17 mouse cellular contexts compared by ENCODE assay signal in the genomic region with DNA sequence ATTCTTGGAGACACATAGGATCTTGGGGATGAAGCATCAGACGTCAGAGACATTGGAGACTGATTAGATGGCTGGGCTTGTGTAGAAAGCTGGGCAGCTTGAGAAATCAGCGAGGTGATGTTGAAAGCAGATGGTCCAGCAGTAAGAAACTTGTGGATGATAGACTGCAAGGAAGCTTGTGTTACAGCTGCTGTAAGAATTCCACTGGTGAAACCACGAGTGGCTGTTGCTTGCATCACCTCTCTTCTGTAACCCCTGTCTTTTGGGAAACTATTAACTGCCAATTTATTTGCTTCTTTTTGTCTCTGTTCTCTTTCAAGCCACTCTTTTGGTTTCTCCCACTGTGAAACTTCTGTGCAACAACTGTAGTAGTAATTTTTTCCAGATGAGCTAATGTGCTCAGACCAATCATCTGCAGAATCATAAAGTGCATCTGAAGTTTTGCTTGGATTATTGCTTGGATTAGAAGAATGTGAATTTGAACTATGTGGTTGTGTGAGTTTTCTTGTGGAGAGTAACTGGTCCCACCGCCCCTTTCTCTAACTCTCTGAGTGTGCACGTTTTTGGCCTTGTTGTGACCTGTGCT. TPM values are rescaled to one million over a fixed set of nuclear protein-coding genes. Genes with fewer than 3 reads are reported as not detected.
DNase-seq lines count a peak whose midpoint lies in the region; ATAC-seq and TF ChIP-seq lines count a peak whose summit lies in the region.
"Had no signal": no experiment of that assay in that cellular context is flagged by ENCODE, and none has a peak within 500 bp of the region (broad histone marks: within the 10 kb centered on the region; RNA-seq: fewer than 3 reads in every experiment).

No protein-coding gene starts in this region.

- H3K79me2 ChIP-seq in CH12.LX (replicated peaks; ENCODE audit: control insufficient read depth, extremely low read depth, insufficient read depth, poor library complexity, severe bottlenecking): no peaks in the 10 kb centered on the region

- dilution Hi-C loops in CH12.LX (cut with MboI; ENCODE audit: extremely low pct_ligation_motif_present, extremely low pct_unique_long_range_greater_than_20kb, low sequenced_read_pairs): no loop called here

- TF ChIP-seq EP300 in CH12.LX (IDR thresholded peaks at IDR 0.05; ENCODE audit: low read length): no peak

- no peaks in the 10 kb centered on the region for H3K4me1 ChIP-seq in kidney, embryonic 14.5 days (ENCODE audit: control insufficient read depth, insufficient read depth, low read length)
- H3K4me1 ChIP-seq in CH12.LX (ENCODE audit: control insufficient read depth in 1 of 2, insufficient read depth in 2 of 2): no peaks in the 10 kb centered on the region; a peak in 1 of 4 replicates
- peaks cover 14% of the 10 kb centered on the region for H3K4me1 ChIP-seq in embryonic facial prominence, embryonic 13.5 days
- H3K4me1 ChIP-seq in liver, embryonic 11.5 days (replicated peaks; ENCODE audit: control insufficient read depth, insufficient read depth, low read length): no peaks in the 10 kb centered on the region

- in situ Hi-C loops in CH12.LX (cut with MboI; ENCODE audit: low pct_ligation_motif_present, low pct_unique_long_range_greater_than_20kb, low sequenced_read_pairs): no loop called here

- no peak overlapping the region for H3K4me3 ChIP-seq in kidney, embryonic 14.5 days (ENCODE audit: low read length)
- no peak overlapping the region for H3K4me3 ChIP-seq in CH12.LX (replicated peaks in 1 of 3; ENCODE audit: low read depth in 2 of 3, low read length in 2 of 3, poor library complexity in 1 of 3)
- peak overlapping the region; percentile 45; the same call in 1 of the 2 replicates for H3K4me3 ChIP-seq in embryonic facial prominence, embryonic 13.5 days
- H3K4me3 ChIP-seq in liver, embryonic 11.5 days (ENCODE audit: low read depth, low read length): no peak overlapping the region

- H3K9ac ChIP-seq in kidney, embryonic 14.5 days (ENCODE audit: low read depth, low read length): no peak overlapping the region
- H3K9ac ChIP-seq in CH12.LX (ENCODE audit: insufficient read depth, low read depth): no peak overlapping the region
- no peak overlapping the region for H3K9ac ChIP-seq in embryonic facial prominence, embryonic 13.5 days
- no peak overlapping the region for H3K9ac ChIP-seq in liver, embryonic 11.5 days (ENCODE audit: low read depth, low read length)
- H3K9ac ChIP-seq: embryonic facial prominence, embryonic 15.5 days had no signal

- 0 out of 2 replicates have a peak, but pooled peaks have one; percentile 8 for ATAC-seq in kidney, embryonic 14.5 days (ENCODE audit: low FRiP score, low TSS enrichment)
- ATAC-seq in embryonic facial prominence, embryonic 13.5 days (ENCODE audit: insufficient number of reproducible peaks, insufficient read depth, low FRiP score, low TSS enrichment, low read depth): no peak
- ATAC-seq in megakaryocyte progenitor cell, adult 5-6 weeks (replicated peaks; ENCODE audit: poor library complexity): peak; percentile 64
- ATAC-seq in liver, embryonic 11.5 days (replicated peaks; ENCODE audit: low FRiP score): no peak

- H3K4me2 ChIP-seq in kidney, embryonic 14.5 days (replicated peaks; ENCODE audit: low read depth, low read length): no peak overlapping the region
- H3K4me2 ChIP-seq in CH12.LX (ENCODE audit: insufficient read depth, low read depth, poor library complexity, severe bottlenecking): no peak overlapping the region
- peak overlapping the region; percentile 65 for H3K4me2 ChIP-seq in embryonic facial prominence, embryonic 13.5 days
- H3K4me2 ChIP-seq in liver, embryonic 11.5 days: no peak overlapping the region

- no peak for TF ChIP-seq CTCF in CH12.LX (conservative IDR thresholded peaks at IDR 0.05 in 1 of 2, IDR thresholded peaks at IDR 0.05 in 1 of 2; ENCODE audit: low read depth in 2 of 2, low read length in 2 of 2)

- no peak for TF ChIP-seq RAD21 in CH12.LX (IDR thresholded peaks at IDR 0.05; ENCODE audit: low read depth, low read length)

- DNase-seq in kidney, postnatal 36 days: no peak
- DNase-seq in CH12.LX (ENCODE audit: extremely low read depth): no peak
- DNase-seq in liver, embryonic 11.5 days (ENCODE audit: low spot score): no peak
- DNase-seq in cerebellum, postnatal 10 days: no peak
- DNase-seq: cerebellum, postnatal 25 days; heart, postnatal 36 days; kidney, adult 9 months; layer of hippocampus, postnatal 36 days; left cerebral cortex, postnatal 4 days; right cerebral cortex, postnatal 14 days had no signal

- no peak overlapping the region for H3K27ac ChIP-seq in kidney, embryonic 14.5 days (ENCODE audit: low read depth, low read length)
- H3K27ac ChIP-seq in CH12.LX (ENCODE audit: insufficient read depth, low read depth): no peak overlapping the region
- no peak overlapping the region for H3K27ac ChIP-seq in embryonic facial prominence, embryonic 13.5 days
- no peak overlapping the region for H3K27ac ChIP-seq in liver, embryonic 11.5 days (ENCODE audit: low read depth, low read length)
- H3K27ac ChIP-seq: embryonic facial prominence, embryonic 15.5 days; heart, embryonic 13.5 days; midbrain, embryonic 12.5 days had no signal

- H3K9me3 ChIP-seq in kidney, embryonic 14.5 days (ENCODE audit: control insufficient read depth, low read length): no peaks in the 10 kb centered on the region
- no peaks in the 10 kb centered on the region for H3K9me3 ChIP-seq in CH12.LX (replicated peaks; ENCODE audit: low read length)
- H3K9me3 ChIP-seq in embryonic facial prominence, embryonic 13.5 days: no peaks in the 10 kb centered on the region
- no peaks in the 10 kb centered on the region for H3K9me3 ChIP-seq in liver, embryonic 11.5 days (ENCODE audit: control insufficient read depth, low read length)
- H3K9me3 ChIP-seq: embryonic facial prominence, embryonic 15.5 days; G1E; heart, embryonic 13.5 days; midbrain, embryonic 12.5 days had no signal

- WGBS in kidney, embryonic 14.5 days: 47% methylated on average over 5 of the region's 5 CpGs
- WGBS in embryonic facial prominence, embryonic 13.5 days: 15% methylated on average over 5 of the region's 5 CpGs
- WGBS in liver, embryonic 11.5 days: 36% methylated on average over 5 of the region's 5 CpGs

- no peaks in the 10 kb centered on the region for H3K36me3 ChIP-seq in kidney, embryonic 14.5 days (ENCODE audit: control insufficient read depth, insufficient read depth, low read length)
- H3K36me3 ChIP-seq in CH12.LX (replicated peaks in 1 of 2; ENCODE audit: control insufficient read depth in 1 of 2, insufficient read depth in 1 of 2, low read length in 1 of 2): no peaks in the 10 kb centered on the region
- no peaks in the 10 kb centered on the region for H3K36me3 ChIP-seq in embryonic facial prominence, embryonic 13.5 days
- H3K36me3 ChIP-seq in liver, embryonic 11.5 days (ENCODE audit: control insufficient read depth, insufficient read depth, low read length): no peaks in the 10 kb centered on the region
- H3K36me3 ChIP-seq: embryonic facial prominence, embryonic 15.5 days; G1E; heart, embryonic 13.5 days; midbrain, embryonic 12.5 days had no signal

- H3K27me3 ChIP-seq in kidney, embryonic 14.5 days (ENCODE audit: control insufficient read depth, insufficient read depth, low read length): peaks cover 9% of the 10 kb centered on the region
- no peaks in the 10 kb centered on the region for H3K27me3 ChIP-seq in CH12.LX (replicated peaks)
- peaks cover 24% of the 10 kb centered on the region; the same call in 1 of the 2 replicates for H3K27me3 ChIP-seq in embryonic facial prominence, embryonic 13.5 days
- H3K27me3 ChIP-seq in liver, embryonic 11.5 days (replicated peaks; ENCODE audit: control insufficient read depth, insufficient read depth, low read length): peaks cover 16% of the 10 kb centered on the region

- TF ChIP-seq POLR2A in CH12.LX (IDR thresholded peaks at IDR 0.05; ENCODE audit: low read depth, low read length): no peak

TF ChIP-seq in CH12.LX, 34 proteins besides CTCF, POLR2A, EP300 and RAD21:
- TF ChIP-seq MYC (IDR thresholded peaks at IDR 0.05; ENCODE audit: low read depth, low read length) (no peak), JUND (conservative IDR thresholded peaks at IDR 0.05; ENCODE audit: low read depth, low read length) (no peak), ZMIZ1 (IDR thresholded peaks at IDR 0.05; ENCODE audit: low read depth, low read length) (no peak), KAT2A (IDR thresholded peaks at IDR 0.05; ENCODE audit: insufficient replicate concordance, low read length) (no peak), JUN (IDR thresholded peaks at IDR 0.05; ENCODE audit: insufficient read depth, low read depth, low read length) (peak; percentile 46; the same call in 1 of the 2 replicates), ZNF384 (IDR thresholded peaks at IDR 0.05; ENCODE audit: low read depth, low read length) (no peak)

RNA-seq across cellular contexts. Expression of gene Mogat2, which starts 9.8 kb away (rescaled TPM):
- 2.7 and 3.0 TPM in 2 replicates for polyA plus RNA-seq in kidney, embryonic 14.5 days (2014; fragmentation: Nextera tagmentation; extraction: Ambion mirVana)
- not detected in 2 replicates for total RNA-seq in CH12.LX (2012; rRNA removed)
- total RNA-seq in CH12.LX (2014; rRNA removed): not detected in 2 replicates
- not detected in 2 replicates for polyA plus RNA-seq in CH12.LX (2012; ENCODE audit: insufficient read length, low read depth)
- polyA plus RNA-seq in embryonic facial prominence, embryonic 13.5 days (2015; fragmentation: Nextera tagmentation; extraction: Ambion mirVana): 4.9 and 5.1 TPM in 2 replicates
- total RNA-seq in megakaryocyte progenitor cell, adult 5-6 weeks (2015): 7.4 and 8.2 TPM in 2 replicates
- 8.2 and 9.8 TPM in 2 replicates for total RNA-seq in megakaryocyte progenitor cell, adult 5-6 weeks (2017)
- 37.8 and 42.2 TPM in 2 replicates for polyA plus RNA-seq in liver, embryonic 11.5 days (2014; fragmentation: Nextera tagmentation; extraction: Ambion mirVana)
- total RNA-seq: G1E; heart, postnatal 36 days; layer of hippocampus, postnatal 36 days had no signal

RNA-seq across cellular contexts. Expression of gene Map6, which starts 19.0 kb away (rescaled TPM):
- 1.1 and 1.2 TPM in 2 replicates for polyA plus RNA-seq in kidney, embryonic 14.5 days (2014; fragmentation: Nextera tagmentation; extraction: Ambion mirVana)
- total RNA-seq in CH12.LX (2012; rRNA removed): 0.84 and 1.1 TPM in 2 replicates
- 0.32 and 0.62 TPM in 2 replicates for total RNA-seq in CH12.LX (2014; rRNA removed)
- polyA plus RNA-seq in CH12.LX (2012; ENCODE audit: insufficient read length, low read depth): 1.4 and 1.8 TPM in 2 replicates
- 3.9 TPM in 2 replicates for polyA plus RNA-seq in embryonic facial prominence, embryonic 13.5 days (2015; fragmentation: Nextera tagmentation; extraction: Ambion mirVana)
- total RNA-seq in megakaryocyte progenitor cell, adult 5-6 weeks (2015): 0.56 TPM in 1 of 2 replicates, not detected in the other
- total RNA-seq in megakaryocyte progenitor cell, adult 5-6 weeks (2017): not detected in 2 replicates
- polyA plus RNA-seq in liver, embryonic 11.5 days (2014; fragmentation: Nextera tagmentation; extraction: Ambion mirVana): 0.32 and 0.69 TPM in 2 replicates
- polyA plus RNA-seq: G1E had no signal

Comparison
In these comparisons a context has a peak if more than half of its experiments do, and no peak if none do; other contexts are left out.
1. ATAC-seq: peak in kidney, embryonic 14.5 days (single experiment) and megakaryocyte progenitor cell, adult 5-6 weeks (single experiment); none in embryonic facial prominence, embryonic 13.5 days (single experiment) and liver, embryonic 11.5 days (single experiment).